Mouse (Mus musculus) limb, embryonic 15.5 days (tissue): Measurements from ENCODE around the gene Kcnk4. TPM values are rescaled to one million over a fixed set of nuclear protein-coding genes. Genes with fewer than 3 reads are reported as not detected.

ENCODE experiments used
- ATAC-seq: fragments of 200-750 bp; cut with Nextera tagmentation; 2 replicates; pipeline ENCODE4 v1.8.0; 2017; ENCODE audit warnings: low read depth, moderate TSS enrichment; ENCODE audit not compliant: insufficient number of reproducible peaks, low FRiP score, low TSS enrichment
- H3K27ac ChIP-seq: fragments of 300-500 bp; sonication (generic); 2 replicates; pipeline ENCODE4 v1.5.1; 2015; ENCODE audit warnings: moderate library complexity, mild to moderate bottlenecking, inconsistent platforms
- H3K27me3 ChIP-seq: fragments of 300-500 bp; sonication (generic); 2 replicates; pipeline ENCODE4 v1.6.1; 2015; ENCODE audit warnings: inconsistent platforms
- H3K36me3 ChIP-seq: fragments of 300-500 bp; sonication (generic); 2 replicates; pipeline ENCODE4 v1.6.1; 2015; ENCODE audit warnings: inconsistent platforms
- H3K4me1 ChIP-seq: fragments of 300-500 bp; sonication (generic); 2 replicates; pipeline ENCODE4 v1.6.1; 2015; ENCODE audit warnings: inconsistent platforms
- H3K4me2 ChIP-seq: fragments of 300-500 bp; sonication (generic); 2 replicates; pipeline ENCODE4 v1.6.1; 2015; ENCODE audit warnings: mild to moderate bottlenecking, inconsistent platforms
- H3K4me3 ChIP-seq: fragments of 300-500 bp; sonication (generic); 2 replicates; pipeline ENCODE4 v1.5.1; 2015; ENCODE audit warnings: mild to moderate bottlenecking, inconsistent platforms
- H3K9ac ChIP-seq: fragments of 300-500 bp; sonication (generic); 2 replicates; pipeline ENCODE4 v1.6.1; 2015; ENCODE audit warnings: inconsistent platforms
- H3K9me3 ChIP-seq: fragments of 300-500 bp; sonication (generic); 2 replicates; pipeline ENCODE4 v1.6.1; 2016; ENCODE audit warnings: inconsistent platforms
- WGBS: fragments of 180-500 bp; shearing (Covaris S2); methylation state at CpG from one replicate; pipeline ENCODE4 v1.1.7; 2015; 5-methylcytosine and 5-hydroxymethylcytosine counted together
- polyA plus RNA-seq: library from polyadenylated mRNA; unstranded; fragments of >200 nt; fragmentation: Nextera tagmentation; extraction: Ambion mirVana; gene quantifications from 2 replicates; pipeline ENCODE4 v1.2.1, GENCODE M21; 2015

Gene Kcnk4
- polyA plus RNA-seq, 1 experiment from 2014 or later, result 1.7 TPM

- Histone ChIP-seq H3K9ac (peak within 1 kb of the TSS; percentile 97), H3K4me2 (peak within 1 kb of the TSS; percentile 96), H3K4me1 (peaks cover 26% of the 10 kb centered on the region), H3K27ac (peak within 1 kb of the TSS; percentile 97), H3K36me3 (peaks cover 12% of the 10 kb centered on the region; the same call in 1 of the 2 replicates), H3K4me3 (peak within 1 kb of the TSS; percentile 91), H3K27me3 (no peaks in the 10 kb centered on the region), H3K9me3 (no peaks in the 10 kb centered on the region)
- under 1% methylated on average over 82 of the region's 83 CpGs for WGBS
- ATAC-seq, result peak; percentile 77
These were observed 7.3 kb upstream of the Kcnk4 start, which contains the start of gene Bad for GRCm38 (mm10) chr19:6941372-6942248. Bad (plus strand) TSS chr19:6941861.

GRCm38 (mm10) chr19:6940396-6941351, 6.4 kb upstream of the Kcnk4 start:
- Histone ChIP-seq H3K9ac (peak overlapping the region; percentile 97), H3K4me2 (peak overlapping the region; percentile 96), H3K27ac (peak overlapping the region; percentile 59; the same call in 1 of the 2 replicates), H3K4me3 (peak overlapping the region; percentile 91), H3K36me3 (peaks cover 5% of the 10 kb centered on the region; the same call in 1 of the 2 replicates), H3K27me3 (peaks cover 8% of the 10 kb centered on the region), H3K9me3 (no peaks in the 10 kb centered on the region), H3K4me1 (peaks cover 26% of the 10 kb centered on the region)
- ATAC-seq, result no peak
- 21% methylated on average over 28 of the region's 29 CpGs for WGBS

DNA sequence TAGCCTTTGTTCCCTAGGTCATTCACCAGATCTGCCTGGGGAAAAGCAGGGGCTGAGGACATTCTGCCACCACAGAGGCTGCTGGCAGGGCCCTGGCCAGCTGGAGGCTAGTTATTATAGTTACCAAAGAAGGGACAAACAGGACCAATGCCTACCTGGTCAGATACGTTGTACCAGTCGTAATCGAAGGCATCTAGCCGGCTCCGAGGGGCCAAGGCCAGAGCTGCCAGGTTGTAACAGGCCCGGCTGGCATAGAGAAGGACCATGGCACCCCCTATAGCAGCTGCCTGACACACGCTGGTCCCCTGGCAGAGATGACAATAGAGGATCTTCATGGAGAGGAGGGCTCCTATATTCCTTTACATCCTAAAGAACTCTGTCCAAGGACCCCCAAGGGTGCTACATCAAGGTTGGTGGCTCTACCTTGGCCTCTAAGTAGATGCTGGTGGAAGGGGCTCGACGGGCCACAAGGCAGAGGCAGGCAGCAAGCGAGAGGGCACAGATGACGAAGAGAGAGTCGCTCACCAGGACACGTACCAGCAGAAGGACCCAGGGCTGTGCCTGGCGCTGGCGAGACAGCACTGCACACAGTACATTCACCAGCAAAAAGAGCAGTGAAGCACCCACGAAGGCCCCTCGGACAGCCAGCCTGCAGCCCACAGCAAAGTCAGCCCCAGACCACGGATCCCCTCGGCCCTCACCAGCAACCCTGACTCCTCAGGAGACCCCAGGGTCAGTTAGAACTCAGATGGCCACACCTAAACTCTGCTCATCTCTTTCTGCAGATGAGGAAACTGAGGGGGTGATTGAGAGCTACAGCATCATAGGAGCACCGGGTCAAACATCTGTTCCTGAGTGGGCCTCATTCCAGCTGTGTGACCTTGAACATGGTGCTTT, 5.0 kb upstream of the Kcnk4 start:
- H3K9me3 ChIP-seq, result no peaks in the 10 kb centered on the region
- no peak overlapping the region for H3K4me3 ChIP-seq
- H3K27me3 ChIP-seq, result peaks cover 21% of the 10 kb centered on the region
- no peak overlapping the region for H3K9ac ChIP-seq
- WGBS, result 89% methylated on average over 20 of the region's 20 CpGs
- peaks cover 27% of the 10 kb centered on the region for H3K4me1 ChIP-seq
- no peak overlapping the region for H3K4me2 ChIP-seq
- H3K36me3 ChIP-seq, result no peaks in the 10 kb centered on the region
- ATAC-seq, result no peak
- no peak overlapping the region for H3K27ac ChIP-seq

DNA sequence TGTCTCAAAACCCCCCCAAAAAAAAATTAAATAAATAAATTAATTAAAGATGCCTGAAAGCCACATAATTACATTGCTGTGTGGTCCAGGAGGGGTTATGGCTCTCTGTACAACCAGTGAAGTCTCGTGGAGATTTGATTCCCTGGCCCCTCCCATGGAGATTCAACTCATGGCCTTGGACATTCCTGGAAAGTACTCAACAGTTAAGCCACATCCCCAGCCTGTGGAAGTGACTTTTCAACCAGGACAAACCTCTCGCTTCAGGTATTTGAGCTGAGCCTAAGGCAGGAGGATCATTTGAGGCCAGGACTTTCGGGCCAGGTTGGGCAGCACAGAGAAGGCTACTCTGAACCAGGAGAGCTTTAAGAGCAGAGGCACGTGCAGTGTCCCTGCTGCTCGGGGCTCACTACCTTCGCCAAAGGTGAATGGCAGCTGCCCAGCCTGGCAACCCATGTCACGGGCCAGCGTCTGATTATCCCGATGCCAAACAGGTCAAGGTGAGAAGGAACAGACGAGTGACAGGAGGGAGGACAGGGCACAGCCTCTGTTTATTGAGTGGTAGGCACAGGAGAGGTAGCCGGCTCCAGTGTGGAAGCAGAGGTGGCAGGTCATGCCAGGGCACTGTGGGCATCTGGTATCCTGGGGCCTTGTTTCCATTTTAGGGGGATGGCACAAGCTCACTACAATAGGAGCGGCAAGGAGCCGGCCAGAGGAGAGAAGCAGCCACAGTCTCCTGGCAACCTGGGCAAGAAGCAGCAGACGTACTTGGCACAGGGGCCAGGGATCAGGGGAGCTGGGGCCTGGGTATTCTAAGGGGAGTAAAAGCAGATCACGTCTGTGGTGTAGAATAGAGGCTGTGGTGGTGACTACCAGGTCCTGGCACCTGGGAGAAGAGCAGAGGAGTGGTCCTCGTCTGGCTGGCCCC, 3.5 kb upstream of the Kcnk4 start:
- no peak for ATAC-seq
- H3K27me3 ChIP-seq, result peaks cover 36% of the 10 kb centered on the region
- no peak overlapping the region for H3K27ac ChIP-seq
- no peak overlapping the region for H3K4me3 ChIP-seq
- H3K9me3 ChIP-seq, result no peaks in the 10 kb centered on the region
- H3K4me1 ChIP-seq, result peaks cover 32% of the 10 kb centered on the region
- H3K4me2 ChIP-seq, result no peak overlapping the region
- no peak overlapping the region for H3K9ac ChIP-seq
- no peaks in the 10 kb centered on the region for H3K36me3 ChIP-seq
- 79% methylated on average over 16 of the region's 16 CpGs for WGBS

GRCm38 (mm10) chr19:6936299-6936698, 2.0 kb upstream of the Kcnk4 start:
- Histone ChIP-seq H3K27ac (no peak overlapping the region), H3K4me2 (no peak overlapping the region), H3K4me1 (peaks cover 29% of the 10 kb centered on the region), H3K9me3 (no peaks in the 10 kb centered on the region), H3K9ac (no peak overlapping the region), H3K36me3 (no peaks in the 10 kb centered on the region), H3K4me3 (no peak overlapping the region), H3K27me3 (peaks cover 52% of the 10 kb centered on the region)
- ATAC-seq, result no peak
- WGBS, result 24% methylated on average over 3 of the region's 3 CpGs

DNA sequence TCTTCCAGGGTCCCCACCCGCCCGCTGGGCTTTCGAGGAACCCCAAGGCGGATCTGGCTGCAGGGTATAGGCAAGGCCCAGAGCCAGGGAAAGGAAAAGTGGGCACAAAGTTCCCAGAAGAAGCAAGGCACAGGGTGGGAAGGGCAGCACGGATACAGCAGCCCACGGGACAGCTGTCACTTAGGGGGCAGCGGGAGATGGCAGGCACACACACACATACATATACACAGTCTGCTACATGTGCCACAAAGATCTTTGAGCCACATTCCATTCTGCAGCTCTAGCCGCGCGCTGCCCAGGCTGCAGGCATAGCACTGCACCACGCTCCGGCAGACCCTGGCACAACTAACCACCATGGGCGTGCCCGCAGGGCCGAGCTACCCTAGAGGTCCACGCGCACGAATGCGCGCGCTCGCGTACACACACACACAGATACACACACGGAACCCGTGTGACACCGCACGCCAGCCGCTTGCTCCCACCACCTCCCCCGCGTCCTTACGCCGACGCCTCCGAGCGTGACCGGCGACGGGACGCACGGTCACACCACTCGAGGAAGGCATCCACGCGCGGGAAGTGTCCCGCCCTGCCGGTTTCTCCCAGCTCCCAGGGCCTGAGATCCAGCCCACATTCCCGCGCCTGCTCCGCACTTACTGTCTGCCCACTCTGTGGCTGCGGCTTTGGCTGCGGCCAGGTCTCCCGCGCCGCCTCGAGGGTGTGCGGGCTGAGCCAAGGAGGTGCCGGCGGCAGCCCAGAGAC, 700 bp downstream of the Kcnk4 start:
- no peaks in the 10 kb centered on the region for H3K36me3 ChIP-seq
- peak overlapping the region; percentile 45 for H3K4me3 ChIP-seq
- H3K27ac ChIP-seq, result no peak overlapping the region
- peak; percentile 62; the same call in 1 of the 2 replicates for ATAC-seq
- H3K27me3 ChIP-seq, result peaks cover 74% of the 10 kb centered on the region
- WGBS, result 4% methylated on average over 58 of the region's 58 CpGs
- H3K9ac ChIP-seq, result peak overlapping the region; percentile 42
- H3K4me2 ChIP-seq, result peak overlapping the region; percentile 90
- H3K4me1 ChIP-seq, result peaks cover 16% of the 10 kb centered on the region
- H3K9me3 ChIP-seq, result no peaks in the 10 kb centered on the region

DNA sequence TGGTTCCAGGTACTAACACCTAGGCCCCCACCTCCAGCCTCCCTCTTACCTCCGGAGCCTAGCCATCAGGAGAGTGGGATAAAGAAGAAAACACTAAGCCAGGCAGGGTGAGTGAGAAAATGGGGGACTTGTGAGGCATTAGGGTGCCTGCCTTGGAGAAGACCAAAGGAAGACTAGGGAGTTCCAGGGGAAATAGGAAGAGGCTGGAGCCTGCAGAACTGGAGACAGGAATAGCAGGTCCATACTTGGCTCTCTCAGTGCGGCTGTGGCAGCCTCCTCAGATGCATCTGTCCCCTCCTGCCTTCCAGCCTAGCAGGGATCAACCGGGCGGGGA, 1.2 kb downstream of the Kcnk4 start:
- Histone ChIP-seq H3K36me3 (no peaks in the 10 kb centered on the region), H3K27me3 (peaks cover 79% of the 10 kb centered on the region), H3K27ac (no peak overlapping the region), H3K4me2 (0 out of 2 replicates have a peak overlapping the region, but pooled peaks have one; percentile 90), H3K4me1 (peaks cover 17% of the 10 kb centered on the region), H3K9ac (no peak overlapping the region), H3K9me3 (no peaks in the 10 kb centered on the region), H3K4me3 (peak overlapping the region; percentile 45)
- WGBS, result 27% methylated on average over 4 of the region's 4 CpGs
- no peak for ATAC-seq

- H3K9ac ChIP-seq, result no peak overlapping the region
- peaks cover 90% of the 10 kb centered on the region for H3K27me3 ChIP-seq
- WGBS, result 52% methylated on average over 1 of the region's 1 CpGs
- no peak for ATAC-seq
- no peak overlapping the region for H3K4me3 ChIP-seq
- H3K27ac ChIP-seq, result no peak overlapping the region
- H3K4me2 ChIP-seq, result no peak overlapping the region
- H3K36me3 ChIP-seq, result no peaks in the 10 kb centered on the region
- no peaks in the 10 kb centered on the region for H3K9me3 ChIP-seq
- peaks cover 20% of the 10 kb centered on the region for H3K4me1 ChIP-seq
These were observed 2.3 kb downstream of the Kcnk4 start for GRCm38 (mm10) chr19:6932018-6932417.

- no peaks in the 10 kb centered on the region for H3K36me3 ChIP-seq
- ATAC-seq, result no peak
These were observed 3.3 kb downstream of the Kcnk4 start for GRCm38 (mm10) chr19:6931002-6931401.

GRCm38 (mm10) chr19:6928080-6928479, 6.2 kb downstream of the Kcnk4 start:
- H3K9me3 ChIP-seq, result no peaks in the 10 kb centered on the region
- H3K9ac ChIP-seq, result no peak overlapping the region
- 0 out of 2 replicates have a peak overlapping the region, but pooled peaks have one; percentile 32 for H3K4me2 ChIP-seq
- H3K4me3 ChIP-seq, result peak overlapping the region; percentile 19
- H3K36me3 ChIP-seq, result no peaks in the 10 kb centered on the region
- ATAC-seq, result no peak
- WGBS, result 13% methylated on average over 9 of the region's 9 CpGs
- no peak overlapping the region for H3K27ac ChIP-seq
- H3K4me1 ChIP-seq, result peaks cover 25% of the 10 kb centered on the region
- H3K27me3 ChIP-seq, result peaks cover 94% of the 10 kb centered on the region

More at GRCm38 (mm10) chr19:6931002-6931401, 3.3 kb downstream of the Kcnk4 start:
- peaks cover 95% of the 10 kb centered on the region for H3K27me3 ChIP-seq
- no peak overlapping the region for H3K27ac ChIP-seq
- no peaks in the 10 kb centered on the region for H3K9me3 ChIP-seq
- WGBS, result 17% methylated on average over 2 of the region's 2 CpGs
- H3K4me2 ChIP-seq, result no peak overlapping the region
- H3K4me3 ChIP-seq, result no peak overlapping the region
- no peak overlapping the region for H3K9ac ChIP-seq
- H3K4me1 ChIP-seq, result peaks cover 24% of the 10 kb centered on the region
